15 mouse cellular contexts compared by ENCODE assay signal in genomic region chr9:32088882-32089281, GRCm38 (mm10). TPM values are rescaled to one million over a fixed set of nuclear protein-coding genes. Genes with fewer than 3 reads are reported as not detected.
DNase-seq lines count a peak whose midpoint lies in the region; ATAC-seq and TF ChIP-seq lines count a peak whose summit lies in the region.
"Had no signal": no experiment of that assay in that cellular context is flagged by ENCODE, and none has a peak within 500 bp of the region (broad histone marks: within the 10 kb centered on the region; RNA-seq: fewer than 3 reads in every experiment).

No protein-coding gene starts in this region.

- no peak overlapping the region for H3K4me3 ChIP-seq in liver, adult 2 months (ENCODE audit: insufficient read depth, low read depth, low read length)
- H3K4me3 ChIP-seq in liver, embryonic 12.5 days, result no peak overlapping the region
- H3K4me3 ChIP-seq in E14TG2a.4 (replicated peaks; ENCODE audit: low read length), result no peak overlapping the region
- H3K4me3 ChIP-seq in liver, postnatal 0 days (ENCODE audit: low read depth, low read length), result no peak overlapping the region
- H3K4me3 ChIP-seq: embryonic facial prominence, embryonic 15.5 days; intestine, embryonic 15.5 days; myocyte had no signal

- peak; percentile 40 for DNase-seq in liver, adult 2 months (ENCODE audit: extremely low read depth, low read depth, low spot score)
- DNase-seq in ES-CJ7 (ENCODE audit: low read depth, low spot score), result peak; percentile 49
- DNase-seq in liver, postnatal 0 days, result no peak
- no peak for DNase-seq in cerebellum, adult 9-10 months
- no peak for DNase-seq in adrenal gland, postnatal 14 days
- DNase-seq: adrenal gland, adult 8-10 months; cerebellum, adult 8-10 months; kidney, postnatal 14 days had no signal

- peak; percentile 8; the same call in 1 of the 2 replicates for TF ChIP-seq CTCF in liver, adult 2 months (IDR thresholded peaks at IDR 0.05; ENCODE audit: low read depth, low read length)
- TF ChIP-seq CTCF in E14TG2a.4 (conservative IDR thresholded peaks at IDR 0.05; ENCODE audit: low read length), result peak; percentile 22; the same call in 1 of the 2 replicates
- TF ChIP-seq CTCF in liver, postnatal 0 days (IDR thresholded peaks at IDR 0.05; ENCODE audit: low read depth), result peak; percentile 46

- no peaks in the 10 kb centered on the region for H3K36me3 ChIP-seq in liver, adult 2 months (ENCODE audit: control insufficient read depth, insufficient read depth, low read length)
- no peaks in the 10 kb centered on the region for H3K36me3 ChIP-seq in liver, embryonic 12.5 days
- peaks cover 5% of the 10 kb centered on the region for H3K36me3 ChIP-seq in E14TG2a.4 (ENCODE audit: insufficient read depth, low read length)
- H3K36me3 ChIP-seq in liver, postnatal 0 days (replicated peaks; ENCODE audit: insufficient read depth, low read length), result no peaks in the 10 kb centered on the region
- H3K36me3 ChIP-seq: embryonic facial prominence, embryonic 15.5 days; intestine, embryonic 15.5 days had no signal

- H3K27me3 ChIP-seq in liver, adult 2 months (ENCODE audit: control insufficient read depth, insufficient read depth, low read length), result no peaks in the 10 kb centered on the region
- H3K27me3 ChIP-seq in liver, embryonic 12.5 days (replicated peaks), result no peaks in the 10 kb centered on the region
- no peaks in the 10 kb centered on the region for H3K27me3 ChIP-seq in E14TG2a.4 (ENCODE audit: insufficient read depth, low read length)
- H3K27me3 ChIP-seq in liver, postnatal 0 days (ENCODE audit: insufficient read depth, low read length), result no peaks in the 10 kb centered on the region
- H3K27me3 ChIP-seq: embryonic facial prominence, embryonic 15.5 days; intestine, embryonic 15.5 days had no signal

- peaks cover 15% of the 10 kb centered on the region for H3K4me1 ChIP-seq in liver, adult 2 months (ENCODE audit: control insufficient read depth, insufficient read depth, low read length)
- H3K4me1 ChIP-seq in liver, embryonic 12.5 days, result peaks cover 14% of the 10 kb centered on the region
- peaks cover 44% of the 10 kb centered on the region for H3K4me1 ChIP-seq in E14TG2a.4 (replicated peaks; ENCODE audit: low read depth, low read length)
- H3K4me1 ChIP-seq in liver, postnatal 0 days (ENCODE audit: insufficient read depth), result peaks cover 8% of the 10 kb centered on the region; the same call in 1 of the 2 replicates

- no peak for TF ChIP-seq POLR2A in liver, adult 2 months (IDR thresholded peaks at IDR 0.05; ENCODE audit: extremely low read depth, insufficient read depth, low read length)

- ATAC-seq in liver, embryonic 12.5 days, result no peak
- ATAC-seq in liver, postnatal 0 days, result no peak
- ATAC-seq: CD4-positive, CD25-positive, alpha-beta regulatory T cell, adult 4 months; intestine, embryonic 15.5 days had no signal

- H3K79me2 ChIP-seq in liver, adult 2 months (ENCODE audit: control insufficient read depth, insufficient read depth, low read length), result peaks cover 23% of the 10 kb centered on the region

- no peak overlapping the region for H3K4me2 ChIP-seq in liver, embryonic 12.5 days
- no peak overlapping the region for H3K4me2 ChIP-seq in liver, postnatal 0 days (ENCODE audit: low read depth, low read length)
- H3K4me2 ChIP-seq: embryonic facial prominence, embryonic 15.5 days; intestine, embryonic 15.5 days; midbrain, embryonic 11.5 days had no signal

- no peak overlapping the region; the same call in 1 of the 2 replicates for H3K27ac ChIP-seq in liver, adult 2 months (replicated peaks; ENCODE audit: insufficient read depth, low read depth, low read length)
- H3K27ac ChIP-seq in liver, embryonic 12.5 days, result no peak overlapping the region
- H3K27ac ChIP-seq in liver, postnatal 0 days (ENCODE audit: low read depth), result no peak overlapping the region
- H3K27ac ChIP-seq: embryonic facial prominence, embryonic 15.5 days; intestine, embryonic 15.5 days had no signal

- WGBS in liver, adult 2 months, result 45% methylated on average over 3 of the region's 3 CpGs
- 59% methylated on average over 3 of the region's 3 CpGs for WGBS in liver, embryonic 12.5 days (ENCODE audit: insufficient replicate concordance)
- 40% methylated on average over 3 of the region's 3 CpGs for WGBS in liver, postnatal 0 days (ENCODE audit: insufficient replicate concordance)

- no peak for TF ChIP-seq EP300 in liver, postnatal 0 days (IDR thresholded peaks at IDR 0.05; ENCODE audit: low read depth)

- no peak overlapping the region for H3K9ac ChIP-seq in liver, adult 2 months (ENCODE audit: low read depth, low read length)
- no peak overlapping the region for H3K9ac ChIP-seq in liver, embryonic 12.5 days
- H3K9ac ChIP-seq in liver, postnatal 0 days (replicated peaks), result no peak overlapping the region
- H3K9ac ChIP-seq: embryonic facial prominence, embryonic 15.5 days; intestine, embryonic 15.5 days had no signal

- H3K9me3 ChIP-seq in liver, embryonic 12.5 days (replicated peaks), result no peaks in the 10 kb centered on the region
- peaks cover 7% of the 10 kb centered on the region for H3K9me3 ChIP-seq in E14TG2a.4 (ENCODE audit: low read length)
- no peaks in the 10 kb centered on the region for H3K9me3 ChIP-seq in liver, postnatal 0 days (ENCODE audit: low read length)
- H3K9me3 ChIP-seq: embryonic facial prominence, embryonic 15.5 days; intestine, embryonic 15.5 days had no signal

RNA-seq across cellular contexts. Expression of gene Arhgap32, which starts 27.1 kb away (rescaled TPM):
- 3.4 and 4.6 TPM in 2 replicates for total RNA-seq in liver, adult 2 months (2014; rRNA removed)
- 0.98 and 1.9 TPM in 2 replicates for polyA plus RNA-seq in liver, adult 2 months (2012; rRNA removed)
- polyA plus RNA-seq in liver, embryonic 12.5 days (2016; fragmentation: Nextera tagmentation; extraction: Ambion mirVana), result 0.56 and 0.80 TPM in 2 replicates
- polyA plus RNA-seq in liver, postnatal 0 days (2015; fragmentation: Nextera tagmentation; extraction: Ambion mirVana), result 0.25 and 0.63 TPM in 2 replicates
- 45.4 and 48.3 TPM in 2 replicates for total RNA-seq in adrenal gland, postnatal 14 days (2021)
- polyA plus RNA-seq: CD4-positive, CD25-positive, alpha-beta regulatory T cell, adult 4 months had no signal

Comparison
In these comparisons a context has a peak if more than half of its experiments do, and no peak if none do; other contexts are left out.
1. DNase-seq: peak in liver, adult 2 months (single experiment) and ES-CJ7 (single experiment); none in liver, postnatal 0 days (single experiment), cerebellum, adult 9-10 months (single experiment) and adrenal gland, postnatal 14 days (single experiment).
2. Peak in every context shown above with its lines, with median percentiles within 50 percentile points of each other: CTCF ChIP-seq.